Mouse (Mus musculus): ENCODE data around the gene Tmem136. TPM values are rescaled to one million over a fixed set of nuclear protein-coding genes. Genes with fewer than 3 reads are reported as not detected.

Gene Tmem136
- polyA plus RNA-seq, 1 experiment = 0.12 TPM

GRCm38 (mm10) chr9:43098922-43099321, 17.4 kb downstream of the Tmem136 start:
- no peak overlapping the region for H3K4me3 ChIP-seq (ENCODE audit: insufficient read depth, poor library complexity, severe bottlenecking)
- peaks cover 94% of the 10 kb centered on the region for H3K79me2 ChIP-seq (ENCODE audit: control insufficient read depth, insufficient read depth)
- no peak overlapping the region for H3ac ChIP-seq (ENCODE audit: control insufficient read depth, insufficient read length, low read depth)
- no peaks in the 10 kb centered on the region for H3K27me3 ChIP-seq (ENCODE audit: control insufficient read depth, insufficient read depth, insufficient read length)
- H3K36me3 ChIP-seq (ENCODE audit: control insufficient read depth, insufficient read depth) = no peaks in the 10 kb centered on the region
- no peak for TF ChIP-seq MAX (IDR thresholded peaks at IDR 0.05)
- no peak for TF ChIP-seq CEBPB (IDR thresholded peaks at IDR 0.05; ENCODE audit: low read depth)
- TF ChIP-seq MYOD1 (IDR thresholded peaks at IDR 0.05; ENCODE audit: control insufficient read depth, insufficient read length, low read depth) = no peak
- no peak for TF ChIP-seq MYOG (IDR thresholded peaks at IDR 0.05; ENCODE audit: control insufficient read depth, extremely low read depth, insufficient read length)
- TF ChIP-seq CTCF (IDR thresholded peaks at IDR 0.05; ENCODE audit: control insufficient read depth, insufficient read depth, insufficient read length) = no peak
- TF ChIP-seq FOSL1 (IDR thresholded peaks at IDR 0.05; ENCODE audit: insufficient read depth, low read length, poor library complexity, severe bottlenecking) = no peak
- no peak for TF ChIP-seq USF1 (IDR thresholded peaks at IDR 0.05; ENCODE audit: low read depth)
- H3K79me3 ChIP-seq (ENCODE audit: low read depth) = peaks cover 76% of the 10 kb centered on the region

GRCm38 (mm10) chr9:43097801-43098557, 18.4 kb downstream of the Tmem136 start:
- Histone ChIP-seq H3K4me3 (ENCODE audit: insufficient read depth, poor library complexity, severe bottlenecking) (no peak overlapping the region), H3K36me3 (ENCODE audit: control insufficient read depth, insufficient read depth) (no peaks in the 10 kb centered on the region), H3K27me3 (ENCODE audit: control insufficient read depth, insufficient read depth, insufficient read length) (no peaks in the 10 kb centered on the region), H3K79me2 (ENCODE audit: control insufficient read depth, insufficient read depth) (peaks cover 94% of the 10 kb centered on the region), H3ac (ENCODE audit: control insufficient read depth, insufficient read length, low read depth) (no peak overlapping the region), H3K79me3 (ENCODE audit: low read depth) (peaks cover 76% of the 10 kb centered on the region)
- TF ChIP-seq FOSL1 (IDR thresholded peaks at IDR 0.05; ENCODE audit: insufficient read depth, low read length, poor library complexity, severe bottlenecking) (peak; percentile 55), CTCF (IDR thresholded peaks at IDR 0.05; ENCODE audit: control insufficient read depth, insufficient read depth, insufficient read length) (no peak)

- Histone ChIP-seq H3K36me3 (ENCODE audit: control insufficient read depth, insufficient read depth) (no peaks in the 10 kb centered on the region), H3K27me3 (ENCODE audit: control insufficient read depth, insufficient read depth, insufficient read length) (no peaks in the 10 kb centered on the region), H3K79me3 (ENCODE audit: low read depth) (peaks cover 75% of the 10 kb centered on the region), H3K4me3 (ENCODE audit: insufficient read depth, poor library complexity, severe bottlenecking) (no peak overlapping the region), H3K79me2 (ENCODE audit: control insufficient read depth, insufficient read depth) (peaks cover 94% of the 10 kb centered on the region), H3ac (ENCODE audit: control insufficient read depth, insufficient read length, low read depth) (no peak overlapping the region)
- peak; percentile 10 for TF ChIP-seq MYOD1 (IDR thresholded peaks at IDR 0.05; ENCODE audit: control insufficient read depth, insufficient read length, low read depth)
- no peak for TF ChIP-seq CEBPB (IDR thresholded peaks at IDR 0.05; ENCODE audit: low read depth)
- TF ChIP-seq FOSL1 (IDR thresholded peaks at IDR 0.05; ENCODE audit: insufficient read depth, low read length, poor library complexity, severe bottlenecking) = no peak
- peak; percentile 85 for TF ChIP-seq MAX (IDR thresholded peaks at IDR 0.05)
- no peak for TF ChIP-seq USF1 (IDR thresholded peaks at IDR 0.05; ENCODE audit: low read depth)
- no peak for TF ChIP-seq MYOG (IDR thresholded peaks at IDR 0.05; ENCODE audit: control insufficient read depth, extremely low read depth, insufficient read length)
- TF ChIP-seq CTCF (IDR thresholded peaks at IDR 0.05; ENCODE audit: control insufficient read depth, insufficient read depth, insufficient read length) = no peak
Observed at GRCm38 (mm10) chr9:43096337-43096736, 20.0 kb downstream of the Tmem136 start.

- peaks cover 72% of the 10 kb centered on the region for H3K79me3 ChIP-seq (ENCODE audit: low read depth)
- TF ChIP-seq MYOG (IDR thresholded peaks at IDR 0.05; ENCODE audit: control insufficient read depth, extremely low read depth, insufficient read length) (no peak), MAX (IDR thresholded peaks at IDR 0.05) (no peak), USF1 (IDR thresholded peaks at IDR 0.05; ENCODE audit: low read depth) (no peak), FOSL1 (IDR thresholded peaks at IDR 0.05; ENCODE audit: insufficient read depth, low read length, poor library complexity, severe bottlenecking) (no peak), MYOD1 (IDR thresholded peaks at IDR 0.05; ENCODE audit: control insufficient read depth, insufficient read length, low read depth) (no peak), CEBPB (IDR thresholded peaks at IDR 0.05; ENCODE audit: low read depth) (no peak), CTCF (IDR thresholded peaks at IDR 0.05; ENCODE audit: control insufficient read depth, insufficient read depth, insufficient read length) (no peak)
Observed at GRCm38 (mm10) chr9:43094828-43095227, 21.5 kb downstream of the Tmem136 start.

GRCm38 (mm10) chr9:43093803-43094202, 22.6 kb downstream of the Tmem136 start:
- no peak overlapping the region for H3ac ChIP-seq (ENCODE audit: control insufficient read depth, insufficient read length, low read depth)
- TF ChIP-seq FOSL1 (IDR thresholded peaks at IDR 0.05; ENCODE audit: insufficient read depth, low read length, poor library complexity, severe bottlenecking) (no peak), USF1 (IDR thresholded peaks at IDR 0.05; ENCODE audit: low read depth) (no peak), CEBPB (IDR thresholded peaks at IDR 0.05; ENCODE audit: low read depth) (no peak), MYOD1 (IDR thresholded peaks at IDR 0.05; ENCODE audit: control insufficient read depth, insufficient read length, low read depth) (no peak), MYOG (IDR thresholded peaks at IDR 0.05; ENCODE audit: control insufficient read depth, extremely low read depth, insufficient read length) (no peak), CTCF (IDR thresholded peaks at IDR 0.05; ENCODE audit: control insufficient read depth, insufficient read depth, insufficient read length) (no peak)
- H3K4me3 ChIP-seq (ENCODE audit: insufficient read depth, poor library complexity, severe bottlenecking) = no peak overlapping the region
- no peaks in the 10 kb centered on the region for H3K36me3 ChIP-seq (ENCODE audit: control insufficient read depth, insufficient read depth)
- H3K27me3 ChIP-seq (ENCODE audit: control insufficient read depth, insufficient read depth, insufficient read length) = no peaks in the 10 kb centered on the region
- peaks cover 73% of the 10 kb centered on the region for H3K79me3 ChIP-seq (ENCODE audit: low read depth)
- peaks cover 94% of the 10 kb centered on the region for H3K79me2 ChIP-seq (ENCODE audit: control insufficient read depth, insufficient read depth)

More at GRCm38 (mm10) chr9:43094828-43095227, 21.5 kb downstream of the Tmem136 start:
- Histone ChIP-seq H3ac (ENCODE audit: control insufficient read depth, insufficient read length, low read depth) (no peak overlapping the region), H3K4me3 (ENCODE audit: insufficient read depth, poor library complexity, severe bottlenecking) (no peak overlapping the region), H3K36me3 (ENCODE audit: control insufficient read depth, insufficient read depth) (no peaks in the 10 kb centered on the region), H3K79me2 (ENCODE audit: control insufficient read depth, insufficient read depth) (peaks cover 94% of the 10 kb centered on the region), H3K27me3 (ENCODE audit: control insufficient read depth, insufficient read depth, insufficient read length) (no peaks in the 10 kb centered on the region)
